In the genomic region with DNA sequence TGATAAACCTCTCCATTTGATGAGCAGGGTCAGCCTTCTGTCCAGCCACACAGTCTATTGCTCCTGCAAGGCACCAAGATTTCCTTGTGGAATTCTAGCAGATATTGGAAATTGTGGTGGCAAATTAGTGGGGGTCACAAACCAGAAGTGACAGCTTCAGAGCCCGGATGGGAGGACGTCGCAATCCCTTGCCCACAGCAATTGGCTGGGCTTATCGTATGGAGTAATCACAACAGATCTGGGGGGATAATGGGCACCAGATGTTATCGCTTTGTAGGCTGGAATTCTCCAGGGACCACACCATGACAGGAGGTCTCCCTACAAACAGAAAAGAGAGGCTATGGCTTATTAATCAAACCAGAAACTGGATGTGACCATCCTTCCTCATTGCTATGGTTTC, we compare ENCODE assay signal across 28 mouse cellular contexts. TPM values are rescaled to one million over a fixed set of nuclear protein-coding genes. Genes with fewer than 3 reads are reported as not detected.
A peak's percentile ranks its signal among the peaks of the same experiment; 100 is the strongest.
DNase-seq lines count a peak whose midpoint lies in the region; ATAC-seq and TF ChIP-seq lines count a peak whose summit lies in the region.
"Had no signal": no experiment of that assay in that cellular context is flagged by ENCODE, and none has a peak within 500 bp of the region (broad histone marks: within the 10 kb centered on the region; RNA-seq: fewer than 3 reads in every experiment).

No protein-coding gene starts in this region.

- 34% methylated on average over 5 of the region's 5 CpGs for WGBS in hindbrain, embryonic 12.5 days
- WGBS in hindbrain, embryonic 16.5 days: 15% methylated on average over 5 of the region's 5 CpGs
- 31% methylated on average over 5 of the region's 5 CpGs for WGBS in neural tube, embryonic 12.5 days

- no peak overlapping the region for H3K4me3 ChIP-seq in hindbrain, embryonic 12.5 days
- no peak overlapping the region for H3K4me3 ChIP-seq in hindbrain, embryonic 16.5 days (ENCODE audit: low read length)
- no peak overlapping the region for H3K4me3 ChIP-seq in neural tube, embryonic 12.5 days
- H3K4me3 ChIP-seq: embryonic facial prominence, embryonic 12.5 days; erythroblast, embryonic 14.5 days; heart, embryonic 10.5 days; hindbrain, embryonic 15.5 days; limb, embryonic 15.5 days; liver, embryonic 15.5 days had no signal

- DNase-seq in brain, embryonic 14.5 days (ENCODE audit: low read depth): peak; percentile 62
- DNase-seq in embryo, embryonic 11 days: peak; percentile 68
- DNase-seq in adrenal gland, postnatal 14 days: no peak
- DNase-seq: adrenal gland, adult 2 months; cerebellum, postnatal 10 days; gastrocnemius, postnatal 36 days had no signal

- H3K9ac ChIP-seq in hindbrain, embryonic 12.5 days: no peak overlapping the region
- no peak overlapping the region for H3K9ac ChIP-seq in hindbrain, embryonic 16.5 days (ENCODE audit: low read depth, low read length)
- no peak overlapping the region for H3K9ac ChIP-seq in neural tube, embryonic 12.5 days
- H3K9ac ChIP-seq: embryonic facial prominence, embryonic 12.5 days; hindbrain, embryonic 15.5 days; limb, embryonic 15.5 days; liver, embryonic 15.5 days had no signal

- no peak for TF ChIP-seq POLR2A in brain, embryonic 14.5 days (IDR thresholded peaks at IDR 0.05; ENCODE audit: borderline replicate concordance, extremely low read depth, insufficient read depth, insufficient read length, poor library complexity, severe bottlenecking)

- ATAC-seq in hindbrain, embryonic 12.5 days (ENCODE audit: low FRiP score): peak; percentile 51
- ATAC-seq in hindbrain, embryonic 16.5 days: no peak
- ATAC-seq in neural tube, embryonic 12.5 days (ENCODE audit: low FRiP score, low read depth): peak; percentile 21; the same call in 1 of the 2 replicates
- no peak for ATAC-seq in CD4-positive, CD25-positive, alpha-beta regulatory T cell, adult 4 months
- ATAC-seq: forebrain, embryonic 16.5 days; intestine, postnatal 0 days had no signal

- H3K4me1 ChIP-seq in hindbrain, embryonic 12.5 days: peaks cover 12% of the 10 kb centered on the region
- peaks cover 12% of the 10 kb centered on the region for H3K4me1 ChIP-seq in hindbrain, embryonic 16.5 days (ENCODE audit: control insufficient read depth, insufficient read depth, low read depth, low read length)
- H3K4me1 ChIP-seq in neural tube, embryonic 12.5 days: peaks cover 4% of the 10 kb centered on the region; the same call in 1 of the 2 replicates
- H3K4me1 ChIP-seq: heart, embryonic 10.5 days; limb, embryonic 15.5 days had no signal

- H3K4me2 ChIP-seq in hindbrain, embryonic 12.5 days (replicated peaks): 0 out of 2 replicates have a peak overlapping the region, but pooled peaks have one; percentile 11
- no peak overlapping the region for H3K4me2 ChIP-seq in hindbrain, embryonic 16.5 days (ENCODE audit: low read length)
- H3K4me2 ChIP-seq in neural tube, embryonic 12.5 days (replicated peaks): no peak overlapping the region
- H3K4me2 ChIP-seq: embryonic facial prominence, embryonic 12.5 days; hindbrain, embryonic 15.5 days; limb, embryonic 15.5 days; liver, embryonic 15.5 days had no signal

- peaks cover 11% of the 10 kb centered on the region for H3K27me3 ChIP-seq in hindbrain, embryonic 12.5 days
- H3K27me3 ChIP-seq in hindbrain, embryonic 16.5 days (replicated peaks; ENCODE audit: control insufficient read depth, insufficient read depth, low read length): peaks cover 10% of the 10 kb centered on the region
- peaks cover 7% of the 10 kb centered on the region; the same call in 1 of the 2 replicates for H3K27me3 ChIP-seq in neural tube, embryonic 12.5 days (replicated peaks)
- H3K27me3 ChIP-seq: embryonic facial prominence, embryonic 12.5 days; limb, embryonic 15.5 days; liver, embryonic 15.5 days had no signal

- no peak for TF ChIP-seq CTCF in brain, embryonic 14.5 days (IDR thresholded peaks at IDR 0.05; ENCODE audit: borderline replicate concordance, extremely low read depth, insufficient read depth, insufficient read length)

- no peaks in the 10 kb centered on the region for H3K36me3 ChIP-seq in hindbrain, embryonic 12.5 days
- no peaks in the 10 kb centered on the region for H3K36me3 ChIP-seq in hindbrain, embryonic 16.5 days (ENCODE audit: control insufficient read depth, insufficient read depth, low read length)
- H3K36me3 ChIP-seq in neural tube, embryonic 12.5 days: no peaks in the 10 kb centered on the region
- H3K36me3 ChIP-seq: embryonic facial prominence, embryonic 12.5 days; heart, embryonic 10.5 days; hindbrain, embryonic 15.5 days; limb, embryonic 15.5 days; liver, embryonic 15.5 days had no signal

- H3K9me3 ChIP-seq in hindbrain, embryonic 12.5 days (replicated peaks): no peaks in the 10 kb centered on the region
- H3K9me3 ChIP-seq in hindbrain, embryonic 16.5 days (ENCODE audit: control insufficient read depth, low read length): no peaks in the 10 kb centered on the region
- no peaks in the 10 kb centered on the region for H3K9me3 ChIP-seq in neural tube, embryonic 12.5 days
- H3K9me3 ChIP-seq: embryonic facial prominence, embryonic 12.5 days; heart, embryonic 10.5 days; hindbrain, embryonic 15.5 days; limb, embryonic 15.5 days; liver, embryonic 15.5 days had no signal

- no peak overlapping the region for H3K27ac ChIP-seq in hindbrain, embryonic 12.5 days
- H3K27ac ChIP-seq in hindbrain, embryonic 16.5 days (ENCODE audit: low read depth, low read length): no peak overlapping the region
- H3K27ac ChIP-seq in neural tube, embryonic 12.5 days: no peak overlapping the region
- H3K27ac ChIP-seq: embryonic facial prominence, embryonic 12.5 days; heart, embryonic 10.5 days; hindbrain, embryonic 15.5 days; limb, embryonic 15.5 days; liver, embryonic 15.5 days; macrophage had no signal

RNA-seq across cellular contexts. Expression of gene Olig3, which starts 44.8 kb away (rescaled TPM):
- polyA plus RNA-seq in hindbrain, embryonic 12.5 days (2016; fragmentation: Nextera tagmentation; extraction: Ambion mirVana): 40.8 and 46.1 TPM in 2 replicates
- 5.0 and 6.7 TPM in 2 replicates for polyA plus RNA-seq in hindbrain, embryonic 16.5 days (2015; fragmentation: Nextera tagmentation; extraction: Ambion mirVana)
- 3.3 and 5.7 TPM in 2 replicates for polyA plus RNA-seq in brain, embryonic 14.5 days (2012; rRNA removed)
- 35.7 and 44.0 TPM in 2 replicates for polyA plus RNA-seq in neural tube, embryonic 12.5 days (2016; fragmentation: Nextera tagmentation; extraction: Ambion mirVana)
- not detected for polyA plus RNA-seq in CD4-positive, CD25-positive, alpha-beta regulatory T cell, adult 4 months (2017; shearing (Covaris generic))
- total RNA-seq in adrenal gland, postnatal 14 days (2021): not detected in 2 replicates
- total RNA-seq: adrenal gland, adult 2 months; gastrocnemius, postnatal 36 days; layer of hippocampus, postnatal 14 days; left cerebral cortex, postnatal 14 days; monocyte, adult 5-6 weeks had no signal
- polyA plus RNA-seq: adrenal gland, adult 2 months; C2C12; erythroblast, embryonic 14.5 days; heart, embryonic 10.5 days; heart, postnatal 0 days; intestine, postnatal 0 days; kidney, embryonic 16.5 days; large intestine, adult 2 months; limb, embryonic 15.5 days; liver, embryonic 15.5 days; lung, embryonic 16.5 days; macrophage; small intestine, adult 2 months had no signal

Comparison
In these comparisons a context has a peak if more than half of its experiments do, and no peak if none do; other contexts are left out.
1. ATAC-seq: peak in hindbrain, embryonic 12.5 days (single experiment) and neural tube, embryonic 12.5 days (single experiment); none in hindbrain, embryonic 16.5 days (single experiment) and CD4-positive, CD25-positive, alpha-beta regulatory T cell, adult 4 months (single experiment).